Mouse (Mus musculus) embryonic facial prominence, embryonic 15.5 days (tissue): ENCODE measurements around the gene Ppp1r32. TPM values are rescaled to one million over a fixed set of nuclear protein-coding genes. Genes with fewer than 3 reads are reported as not detected.

Experiments
- ATAC-seq: fragments of 200-750 bp; cut with Nextera tagmentation; 2 replicates; pipeline ENCODE4 v1.8.0; 2017; ENCODE audit warnings: low read depth, moderate TSS enrichment; ENCODE audit not compliant: insufficient number of reproducible peaks, low FRiP score, low TSS enrichment
- H3K27ac ChIP-seq: fragments of 300-500 bp; sonication (generic); replicated peaks from 2 replicates; pipeline ENCODE4 v1.5.1; 2015; ENCODE audit warnings: mild to moderate bottlenecking, inconsistent platforms
- H3K27me3 ChIP-seq: fragments of 300-500 bp; sonication (generic); 2 replicates; pipeline ENCODE4 v1.6.1; 2015; ENCODE audit warnings: inconsistent platforms
- H3K36me3 ChIP-seq: fragments of 300-500 bp; sonication (generic); 2 replicates; pipeline ENCODE4 v1.6.1; 2015; ENCODE audit warnings: mild to moderate bottlenecking, inconsistent platforms
- H3K4me1 ChIP-seq: fragments of 300-500 bp; sonication (generic); 2 replicates; pipeline ENCODE4 v1.6.1; 2015; ENCODE audit warnings: inconsistent platforms
- H3K4me2 ChIP-seq: fragments of 300-500 bp; sonication (generic); replicated peaks from 2 replicates; pipeline ENCODE4 v1.6.1; 2015; ENCODE audit warnings: mild to moderate bottlenecking, inconsistent platforms
- H3K4me3 ChIP-seq: fragments of 300-500 bp; sonication (generic); replicated peaks from 2 replicates; pipeline ENCODE4 v1.5.1; 2015; ENCODE audit warnings: mild to moderate bottlenecking, inconsistent platforms
- H3K9ac ChIP-seq: fragments of 300-500 bp; sonication (generic); 2 replicates; pipeline ENCODE4 v1.6.1; 2015; ENCODE audit warnings: inconsistent platforms
- H3K9me3 ChIP-seq: fragments of 300-500 bp; sonication (generic); replicated peaks from 2 replicates; pipeline ENCODE4 v1.6.1; 2016; ENCODE audit warnings: inconsistent platforms
- WGBS: fragments of 180-500 bp; shearing (Covaris S2); methylation state at CpG from one replicate; pipeline ENCODE4 v1.1.7; 2015; 5-methylcytosine and 5-hydroxymethylcytosine counted together
- polyA plus RNA-seq: library from polyadenylated mRNA; unstranded; fragments of >200 nt; fragmentation: Nextera tagmentation; extraction: Ambion mirVana; gene quantifications from 2 replicates; pipeline ENCODE4 v1.2.1, GENCODE M21; 2015

The Ppp1r32 gene
- polyA plus RNA-seq, 1 experiment from 2014 or later = 6.8 TPM

- ATAC-seq = no peak
- no peak overlapping the region for H3K4me3 ChIP-seq
- H3K36me3 ChIP-seq = peaks cover 31% of the 10 kb centered on the region
Measured at GRCm38 (mm10) chr19:10497512-10498160, 14.9 kb upstream of the Ppp1r32 start.

GRCm38 (mm10) chr19:10496976-10497375, 14.2 kb upstream of the Ppp1r32 start:
- Histone ChIP-seq H3K4me1 (no peaks in the 10 kb centered on the region), H3K4me3 (no peak overlapping the region), H3K4me2 (no peak overlapping the region), H3K27me3 (no peaks in the 10 kb centered on the region), H3K9ac (no peak overlapping the region), H3K9me3 (no peaks in the 10 kb centered on the region), H3K36me3 (peaks cover 29% of the 10 kb centered on the region), H3K27ac (no peak overlapping the region)
- WGBS = 56% methylated on average over 2 of the region's 2 CpGs
- ATAC-seq = no peak

More at GRCm38 (mm10) chr19:10497512-10498160, 14.9 kb upstream of the Ppp1r32 start:
- H3K9ac ChIP-seq = no peak overlapping the region
- H3K27ac ChIP-seq = no peak overlapping the region
- no peaks in the 10 kb centered on the region for H3K27me3 ChIP-seq
- H3K9me3 ChIP-seq = no peaks in the 10 kb centered on the region
- H3K4me2 ChIP-seq = no peak overlapping the region
- H3K4me1 ChIP-seq = no peaks in the 10 kb centered on the region
- 51% methylated on average over 8 of the region's 8 CpGs for WGBS

GRCm38 (mm10) chr19:10495670-10496069, 12.9 kb upstream of the Ppp1r32 start:
- H3K4me2 ChIP-seq = no peak overlapping the region
- H3K9me3 ChIP-seq = no peaks in the 10 kb centered on the region
- 89% methylated on average over 1 of the region's 1 CpGs for WGBS
- H3K27ac ChIP-seq = no peak overlapping the region
- ATAC-seq = no peak
- peaks cover 16% of the 10 kb centered on the region; the same call in 1 of the 2 replicates for H3K36me3 ChIP-seq
- H3K4me3 ChIP-seq = no peak overlapping the region
- no peaks in the 10 kb centered on the region for H3K27me3 ChIP-seq
- H3K9ac ChIP-seq = no peak overlapping the region
- H3K4me1 ChIP-seq = no peaks in the 10 kb centered on the region

- H3K27ac ChIP-seq = no peak overlapping the region
- ATAC-seq = peak; percentile 49; the same call in 1 of the 2 replicates
- 0 out of 2 replicates have a peak, but pooled peaks cover 4% of the 10 kb centered on the region for H3K27me3 ChIP-seq
- H3K4me3 ChIP-seq = no peak overlapping the region
- H3K4me1 ChIP-seq = no peaks in the 10 kb centered on the region
- H3K4me2 ChIP-seq = no peak overlapping the region
- no peaks in the 10 kb centered on the region for H3K9me3 ChIP-seq
- no peaks in the 10 kb centered on the region for H3K36me3 ChIP-seq
- WGBS = 23% methylated on average over 9 of the region's 9 CpGs
- no peak overlapping the region for H3K9ac ChIP-seq
Measured at GRCm38 (mm10) chr19:10486264-10486738, 3.6 kb upstream of the Ppp1r32 start.

GRCm38 (mm10) chr19:10479541-10479940, 3.2 kb downstream of the Ppp1r32 start:
- no peak for ATAC-seq
- H3K27me3 ChIP-seq = no peaks in the 10 kb centered on the region
- no peak overlapping the region for H3K4me2 ChIP-seq
- WGBS = 50% methylated on average over 4 of the region's 4 CpGs
- H3K9ac ChIP-seq = no peak overlapping the region
- H3K36me3 ChIP-seq = no peaks in the 10 kb centered on the region
- H3K4me1 ChIP-seq = no peaks in the 10 kb centered on the region
- H3K4me3 ChIP-seq = no peak overlapping the region
- H3K9me3 ChIP-seq = no peaks in the 10 kb centered on the region
- no peak overlapping the region for H3K27ac ChIP-seq

GRCm38 (mm10) chr19:10473779-10474178, 8.9 kb downstream of the Ppp1r32 start:
- no peaks in the 10 kb centered on the region for H3K27me3 ChIP-seq
- no peak for ATAC-seq
- no peak overlapping the region for H3K27ac ChIP-seq
- no peak overlapping the region for H3K4me3 ChIP-seq
- H3K4me1 ChIP-seq = no peaks in the 10 kb centered on the region
- H3K36me3 ChIP-seq = no peaks in the 10 kb centered on the region
- WGBS = 16% methylated on average over 6 of the region's 6 CpGs
- H3K4me2 ChIP-seq = no peak overlapping the region
- no peaks in the 10 kb centered on the region for H3K9me3 ChIP-seq
- H3K9ac ChIP-seq = no peak overlapping the region

- Histone ChIP-seq H3K4me1 (no peaks in the 10 kb centered on the region), H3K9ac (no peak overlapping the region), H3K4me3 (no peak overlapping the region), H3K27ac (no peak overlapping the region), H3K9me3 (no peaks in the 10 kb centered on the region), H3K27me3 (no peaks in the 10 kb centered on the region), H3K36me3 (no peaks in the 10 kb centered on the region), H3K4me2 (no peak overlapping the region)
- WGBS = 68% methylated on average over 3 of the region's 3 CpGs
- ATAC-seq = no peak
Measured at GRCm38 (mm10) chr19:10472958-10473357, 9.8 kb downstream of the Ppp1r32 start.

- Histone ChIP-seq H3K4me2 (no peak overlapping the region), H3K9me3 (no peaks in the 10 kb centered on the region), H3K4me3 (no peak overlapping the region), H3K36me3 (no peaks in the 10 kb centered on the region), H3K4me1 (no peaks in the 10 kb centered on the region), H3K27ac (no peak overlapping the region), H3K27me3 (no peaks in the 10 kb centered on the region), H3K9ac (no peak overlapping the region)
- WGBS = 59% methylated on average over 8 of the region's 8 CpGs
- ATAC-seq = no peak; the same call in 1 of the 2 replicates
Measured at GRCm38 (mm10) chr19:10469171-10469658, 13.5 kb downstream of the Ppp1r32 start.

- WGBS = 22% methylated on average over 4 of the region's 4 CpGs
- H3K4me1 ChIP-seq = no peaks in the 10 kb centered on the region
- H3K36me3 ChIP-seq = no peaks in the 10 kb centered on the region
- H3K9me3 ChIP-seq = no peaks in the 10 kb centered on the region
- no peak overlapping the region for H3K27ac ChIP-seq
- no peak for ATAC-seq
- H3K4me2 ChIP-seq = no peak overlapping the region
- peaks cover 27% of the 10 kb centered on the region for H3K27me3 ChIP-seq
- no peak overlapping the region for H3K4me3 ChIP-seq
- H3K9ac ChIP-seq = no peak overlapping the region
Measured at GRCm38 (mm10) chr19:10464427-10464826, 18.3 kb downstream of the Ppp1r32 start.

- no peaks in the 10 kb centered on the region for H3K9me3 ChIP-seq
- H3K27me3 ChIP-seq = peaks cover 55% of the 10 kb centered on the region
- WGBS = 24% methylated on average over 7 of the region's 7 CpGs
Measured at GRCm38 (mm10) chr19:10461584-10461983, 21.1 kb downstream of the Ppp1r32 start.

GRCm38 (mm10) chr19:10459907-10460306, 22.8 kb downstream of the Ppp1r32 start:
- H3K27ac ChIP-seq = no peak overlapping the region
- no peak overlapping the region for H3K4me3 ChIP-seq
- H3K27me3 ChIP-seq = peaks cover 72% of the 10 kb centered on the region
- no peaks in the 10 kb centered on the region for H3K9me3 ChIP-seq
- no peak overlapping the region for H3K4me2 ChIP-seq
- no peak overlapping the region for H3K9ac ChIP-seq
- no peaks in the 10 kb centered on the region for H3K36me3 ChIP-seq
- peaks cover 22% of the 10 kb centered on the region for H3K4me1 ChIP-seq
- no peak for ATAC-seq
- WGBS = 37% methylated on average over 11 of the region's 11 CpGs

More at GRCm38 (mm10) chr19:10461584-10461983, 21.1 kb downstream of the Ppp1r32 start:
- H3K4me2 ChIP-seq = no peak overlapping the region
- peaks cover 17% of the 10 kb centered on the region for H3K4me1 ChIP-seq
- H3K9ac ChIP-seq = no peak overlapping the region
- H3K36me3 ChIP-seq = no peaks in the 10 kb centered on the region
- no peak overlapping the region for H3K4me3 ChIP-seq
- ATAC-seq = no peak
- H3K27ac ChIP-seq = no peak overlapping the region

- Histone ChIP-seq H3K27ac (no peak overlapping the region), H3K4me3 (peak overlapping the region; percentile 47), H3K27me3 (peaks cover 78% of the 10 kb centered on the region), H3K36me3 (no peaks in the 10 kb centered on the region), H3K4me1 (peaks cover 22% of the 10 kb centered on the region), H3K4me2 (peak overlapping the region; percentile 93), H3K9me3 (no peaks in the 10 kb centered on the region), H3K9ac (no peak overlapping the region)
- ATAC-seq = no peak; the same call in 1 of the 2 replicates
- 18% methylated on average over 8 of the region's 8 CpGs for WGBS
Measured at GRCm38 (mm10) chr19:10458096-10458495, 24.6 kb downstream of the Ppp1r32 start.
